Mouse (Mus musculus): ENCODE measurements around the gene Ece1.

- TF ChIP-seq CTCF (IDR thresholded peaks at IDR 0.05; ENCODE audit: borderline replicate concordance, insufficient read depth, low read length), result no peak
- TF ChIP-seq POLR2A (IDR thresholded peaks at IDR 0.05; ENCODE audit: low read depth, low read length), result no peak
Measured at GRCm38 (mm10) chr4:137865221-137865641, 3.2 kb downstream of the Ece1 start.

Data from embryonic fibroblast, embryonic 13.5 days (primary cell).